Mouse (Mus musculus) lung, embryonic 16.5 days (tissue): ENCODE results near the gene Scfd2. TPM values are rescaled to one million over a fixed set of nuclear protein-coding genes. Genes with fewer than 3 reads are reported as not detected.
A peak's percentile ranks its signal among the peaks of the same experiment; 100 is the strongest.

Experiments used
- ATAC-seq: fragments of 200-750 bp; cut with Nextera tagmentation; 2 replicates; pipeline ENCODE4 v1.8.0; 2017; ENCODE audit warnings: low read depth, mild to moderate bottlenecking, moderate library complexity
- H3K27ac ChIP-seq: fragments of 300-500 bp; sonication (generic); 2 replicates; pipeline ENCODE4 v1.5.1; 2014; ENCODE audit warnings: mild to moderate bottlenecking, control low read depth, low read length
- H3K27me3 ChIP-seq: fragments of 300-500 bp; sonication (generic); 2 replicates; pipeline ENCODE4 v1.6.1; 2014; ENCODE audit warnings: low read depth, low read length, mixed read lengths; ENCODE audit not compliant: control insufficient read depth, insufficient read depth
- H3K36me3 ChIP-seq: fragments of 300-500 bp; sonication (generic); 2 replicates; pipeline ENCODE4 v1.6.1; 2014; ENCODE audit warnings: low read length; ENCODE audit not compliant: control insufficient read depth, insufficient read depth
- H3K4me1 ChIP-seq: fragments of 300-500 bp; sonication (generic); replicated peaks from 2 replicates; pipeline ENCODE4 v1.6.1; 2014; ENCODE audit warnings: low read length, mixed read lengths; ENCODE audit not compliant: control insufficient read depth, insufficient read depth
- H3K4me2 ChIP-seq: fragments of 300-500 bp; sonication (generic); 2 replicates; pipeline ENCODE4 v1.6.1; 2014; ENCODE audit warnings: low read depth, low read length, control low read depth
- H3K4me3 ChIP-seq: fragments of 300-500 bp; sonication (generic); 2 replicates; pipeline ENCODE4 v1.5.1; 2014; ENCODE audit warnings: mild to moderate bottlenecking, low read length, control low read depth
- H3K9ac ChIP-seq: fragments of 300-500 bp; sonication (generic); 2 replicates; pipeline ENCODE4 v1.6.1; 2014; ENCODE audit warnings: low read length, control low read depth
- H3K9me3 ChIP-seq: fragments of 300-500 bp; sonication (generic); 2 replicates; pipeline ENCODE4 v1.6.1; 2016; ENCODE audit warnings: low read length; ENCODE audit not compliant: control insufficient read depth
- WGBS: fragments of 180-500 bp; shearing (Covaris S2); extraction: QIAGEN DNeasy Blood & Tissue Kit; methylation state at CpG from one replicate; pipeline ENCODE4 v1.1.7; 2014; 5-methylcytosine and 5-hydroxymethylcytosine counted together
- polyA plus RNA-seq: library from polyadenylated mRNA; unstranded; fragments of >200 nt; fragmentation: Nextera tagmentation; extraction: Ambion mirVana; gene quantifications from 2 replicates; pipeline ENCODE4 v1.2.1, GENCODE M21; 2015

Scfd2 gene
- polyA plus RNA-seq, 1 experiment from 2014 or later, result 19.1 TPM

DNA sequence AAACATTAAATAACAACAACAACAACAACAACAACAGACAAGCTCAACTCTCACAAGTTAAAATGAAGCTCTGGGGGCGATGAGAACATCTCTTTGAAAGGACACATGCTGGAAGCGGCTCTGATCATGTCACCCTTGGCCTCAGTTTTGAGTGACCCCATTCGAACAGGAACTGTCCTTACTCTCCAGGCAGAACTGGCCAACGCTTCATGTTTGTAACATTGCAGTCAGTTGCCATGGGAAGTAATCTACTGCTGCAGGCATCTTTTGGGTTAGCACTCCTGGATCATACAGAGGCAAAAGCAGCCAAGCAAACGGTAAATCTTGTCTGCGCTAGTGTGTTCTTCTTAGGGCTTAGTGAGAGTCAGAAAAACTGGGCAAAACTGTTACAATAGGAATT, 219.7 kb downstream of the Scfd2 start:
- Histone ChIP-seq H3K9ac (no peak overlapping the region), H3K9me3 (no peaks in the 10 kb centered on the region), H3K4me1 (no peaks in the 10 kb centered on the region), H3K36me3 (no peaks in the 10 kb centered on the region), H3K4me3 (no peak overlapping the region), H3K27ac (no peak overlapping the region), H3K27me3 (no peaks in the 10 kb centered on the region), H3K4me2 (no peak overlapping the region)
- ATAC-seq, result peak; percentile 34; the same call in 1 of the 2 replicates
- WGBS, result 67% methylated on average over 6 of the region's 6 CpGs

DNA sequence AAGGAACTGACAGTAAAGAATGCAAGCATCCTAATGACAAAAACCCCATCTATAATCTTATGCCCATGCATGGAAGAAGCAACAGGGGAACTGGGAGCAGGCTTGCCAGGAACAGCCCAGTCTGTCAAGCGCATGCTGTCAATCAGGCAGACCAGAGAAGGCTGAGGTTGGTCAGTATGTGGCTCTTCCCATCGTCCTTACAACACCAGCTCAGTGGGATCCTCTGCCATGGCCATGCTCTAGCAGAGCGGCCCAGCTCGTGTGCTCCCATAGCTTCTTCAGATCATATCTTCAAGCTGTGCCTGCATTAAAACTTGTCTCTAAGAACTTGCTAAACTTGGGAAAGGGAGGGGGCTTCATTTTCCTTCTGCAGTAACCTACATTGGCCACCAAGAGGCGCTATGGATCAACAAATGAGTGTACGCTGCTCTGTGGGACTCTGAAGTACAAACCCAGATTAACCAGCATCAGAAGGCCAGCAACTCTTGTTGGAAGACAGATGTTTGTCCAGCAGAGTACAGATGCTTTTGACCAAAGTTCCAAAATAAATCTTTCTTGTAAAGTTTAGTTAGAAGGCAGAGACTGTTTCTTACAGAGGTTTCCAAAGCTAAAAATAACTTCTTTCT, 220.2 kb downstream of the Scfd2 start:
- H3K9me3 ChIP-seq, result no peaks in the 10 kb centered on the region
- no peak overlapping the region for H3K4me3 ChIP-seq
- H3K4me2 ChIP-seq, result no peak overlapping the region
- no peaks in the 10 kb centered on the region for H3K36me3 ChIP-seq
- H3K27me3 ChIP-seq, result no peaks in the 10 kb centered on the region
- H3K27ac ChIP-seq, result no peak overlapping the region
- WGBS, result 26% methylated on average over 6 of the region's 6 CpGs
- H3K4me1 ChIP-seq, result no peaks in the 10 kb centered on the region
- ATAC-seq, result peak; percentile 77; the same call in 1 of the 2 replicates
- H3K9ac ChIP-seq, result no peak overlapping the region

DNA sequence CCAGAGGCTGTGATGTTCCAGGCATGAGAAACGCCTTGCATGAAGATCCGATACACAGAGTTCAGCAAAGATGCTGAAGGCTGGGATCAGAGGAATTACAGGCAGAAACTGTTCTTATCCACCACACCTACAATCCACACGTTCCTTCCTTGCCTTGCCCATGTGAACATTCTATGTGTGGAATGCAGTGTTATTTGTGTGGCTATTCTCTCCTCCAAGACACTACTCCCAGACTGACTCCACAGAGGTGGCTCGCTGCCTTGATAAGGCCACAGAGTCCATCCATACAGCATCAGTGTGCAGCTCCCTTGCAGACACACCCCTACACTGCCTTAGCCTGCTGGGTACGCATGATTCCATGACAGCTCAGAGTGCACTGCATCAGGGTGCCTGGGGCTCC, 221.5 kb downstream of the Scfd2 start:
- Histone ChIP-seq H3K4me2 (no peak overlapping the region), H3K27ac (no peak overlapping the region), H3K36me3 (no peaks in the 10 kb centered on the region), H3K9ac (no peak overlapping the region), H3K27me3 (no peaks in the 10 kb centered on the region), H3K9me3 (no peaks in the 10 kb centered on the region), H3K4me1 (peaks cover 4% of the 10 kb centered on the region; the same call in 1 of the 2 replicates), H3K4me3 (no peak overlapping the region)
- ATAC-seq, result 0 out of 2 replicates have a peak, but pooled peaks have one; percentile 27
- 71% methylated on average over 5 of the region's 5 CpGs for WGBS

DNA sequence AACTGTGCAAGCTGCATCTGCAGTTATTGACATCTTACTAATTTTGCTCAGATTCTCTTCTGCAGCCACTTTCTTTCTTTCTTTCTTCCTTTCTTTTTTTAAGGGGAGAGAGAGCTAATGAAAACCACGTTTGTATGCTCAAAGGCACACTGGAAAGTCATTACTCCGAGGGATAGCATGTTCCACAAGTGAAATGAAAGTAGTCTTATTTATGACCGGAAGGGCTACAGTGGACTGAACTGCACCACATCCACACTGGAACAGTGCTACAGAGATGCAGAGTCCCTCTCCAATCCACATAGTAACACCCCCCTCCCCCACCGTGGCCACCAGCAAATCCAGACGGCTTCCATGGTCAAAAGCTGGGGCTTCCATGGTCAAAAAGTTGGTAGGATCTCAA, 224.3 kb downstream of the Scfd2 start:
- Histone ChIP-seq H3K4me3 (no peak overlapping the region), H3K9ac (no peak overlapping the region), H3K4me1 (peaks cover 11% of the 10 kb centered on the region), H3K9me3 (no peaks in the 10 kb centered on the region), H3K27ac (no peak overlapping the region), H3K27me3 (no peaks in the 10 kb centered on the region), H3K4me2 (no peak overlapping the region), H3K36me3 (no peaks in the 10 kb centered on the region)
- ATAC-seq, result no peak
- 85% methylated on average over 5 of the region's 5 CpGs for WGBS

DNA sequence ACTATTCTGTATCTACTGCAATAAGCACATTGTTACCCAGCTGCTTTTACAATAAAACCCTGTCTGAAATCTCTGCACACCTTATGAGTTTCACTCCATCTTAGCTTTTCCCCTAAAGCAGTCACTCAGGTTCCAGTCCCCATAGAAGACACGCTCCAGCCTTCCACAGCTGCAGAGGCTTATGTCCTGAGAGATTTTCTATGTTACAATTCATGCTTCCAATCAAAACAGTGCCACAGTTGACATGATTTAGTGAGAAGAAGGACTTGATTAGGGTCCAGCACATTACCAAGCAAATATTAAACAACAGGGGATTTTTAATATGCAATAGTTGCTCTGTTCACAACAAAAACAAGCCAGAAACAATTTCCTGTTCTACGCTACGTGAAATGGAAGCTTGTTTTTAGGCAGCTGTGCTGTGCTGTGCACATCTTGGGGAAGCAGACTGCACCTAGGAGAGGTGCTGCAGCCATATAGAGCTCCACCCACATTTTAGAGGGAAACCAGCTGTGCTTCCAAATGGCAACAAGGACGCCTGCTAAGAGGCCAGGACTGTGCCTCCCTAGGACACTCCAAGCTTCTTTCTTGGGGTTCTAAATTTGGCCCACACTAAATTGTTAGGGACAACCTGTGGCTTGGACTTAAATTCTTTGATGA, 225.9 kb downstream of the Scfd2 start:
- peak overlapping the region; percentile 23; the same call in 1 of the 2 replicates for H3K27ac ChIP-seq
- WGBS, result 56% methylated on average over 4 of the region's 4 CpGs

DNA sequence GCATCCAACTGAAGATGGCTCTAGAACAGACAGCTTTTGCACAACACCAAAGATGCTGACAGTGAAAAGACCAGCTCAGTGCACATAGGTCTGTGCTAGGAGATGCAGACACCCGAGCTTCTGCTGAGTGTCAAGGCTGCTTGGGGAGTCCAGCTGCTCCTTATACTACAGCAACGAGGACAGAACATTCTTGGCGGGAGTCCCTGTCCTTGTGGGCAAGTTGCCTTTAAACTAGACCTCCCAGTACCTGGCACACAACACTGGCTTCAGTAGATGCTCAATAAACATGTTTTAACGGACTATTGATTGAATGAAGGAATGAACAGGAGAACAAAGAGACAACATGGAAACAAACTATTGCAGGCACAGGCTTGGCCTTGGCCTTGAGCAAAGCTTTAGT, 226.8 kb downstream of the Scfd2 start:
- Histone ChIP-seq H3K27me3 (no peaks in the 10 kb centered on the region), H3K9me3 (no peaks in the 10 kb centered on the region), H3K36me3 (no peaks in the 10 kb centered on the region), H3K4me3 (no peak overlapping the region), H3K9ac (no peak overlapping the region), H3K4me2 (no peak overlapping the region), H3K27ac (peak overlapping the region; percentile 23; the same call in 1 of the 2 replicates), H3K4me1 (peaks cover 28% of the 10 kb centered on the region)
- peak; percentile 79 for ATAC-seq
- WGBS, result 40% methylated on average over 4 of the region's 4 CpGs

More for the DNA sequence above, 225.9 kb downstream of the Scfd2 start:
- H3K4me3 ChIP-seq, result no peak overlapping the region
- no peaks in the 10 kb centered on the region for H3K27me3 ChIP-seq
- H3K4me2 ChIP-seq, result no peak overlapping the region
- no peaks in the 10 kb centered on the region for H3K9me3 ChIP-seq
- no peak for ATAC-seq
- no peak overlapping the region for H3K9ac ChIP-seq
- peaks cover 23% of the 10 kb centered on the region for H3K4me1 ChIP-seq
- H3K36me3 ChIP-seq, result no peaks in the 10 kb centered on the region

DNA sequence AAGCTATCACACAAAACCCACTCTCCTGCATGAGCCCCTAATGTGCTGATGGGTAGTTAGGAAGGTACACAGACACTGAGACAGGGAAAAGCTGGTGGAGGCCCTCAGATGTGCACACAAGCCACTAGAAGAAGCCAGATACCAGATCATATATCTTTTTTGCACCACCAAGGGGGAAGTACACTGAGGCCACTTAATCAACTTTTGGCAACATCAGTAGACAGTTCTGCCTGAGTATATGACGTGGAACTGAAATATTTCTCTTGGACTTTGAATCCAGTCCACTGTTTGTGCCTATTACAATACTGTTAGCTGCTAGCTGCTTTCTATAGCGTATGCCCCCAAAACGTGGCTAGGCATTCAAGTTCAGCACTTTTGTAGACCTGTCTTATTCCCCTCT, 229.2 kb downstream of the Scfd2 start:
- ATAC-seq, result no peak
- no peak overlapping the region for H3K4me2 ChIP-seq
- H3K27ac ChIP-seq, result peak overlapping the region; percentile 2
- WGBS, result 51% methylated on average over 3 of the region's 3 CpGs
- H3K27me3 ChIP-seq, result no peaks in the 10 kb centered on the region
- H3K36me3 ChIP-seq, result no peaks in the 10 kb centered on the region
- peaks cover 32% of the 10 kb centered on the region for H3K4me1 ChIP-seq
- H3K4me3 ChIP-seq, result no peak overlapping the region
- no peaks in the 10 kb centered on the region for H3K9me3 ChIP-seq
- H3K9ac ChIP-seq, result no peak overlapping the region

DNA sequence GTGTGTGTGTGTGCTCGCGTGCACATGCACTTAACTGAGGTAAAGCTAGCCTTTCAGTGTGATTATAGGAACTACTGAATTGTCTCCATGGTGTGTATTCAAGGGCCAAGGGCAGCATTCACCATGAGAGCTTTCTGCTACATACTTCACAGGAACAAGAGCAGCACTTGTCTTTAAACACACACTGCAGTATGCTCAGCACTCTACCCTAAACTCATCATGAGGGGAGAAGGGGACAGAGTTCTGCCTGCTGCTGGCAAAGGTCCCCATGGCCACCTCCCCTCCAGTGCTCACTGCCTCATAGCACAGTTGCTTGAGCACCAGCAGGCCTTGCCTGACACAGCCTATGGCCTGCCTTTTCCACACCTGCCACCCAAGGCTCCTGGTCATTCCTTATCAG, 230.1 kb downstream of the Scfd2 start:
- H3K27ac ChIP-seq, result peak overlapping the region; percentile 2; the same call in 1 of the 2 replicates
- H3K27me3 ChIP-seq, result no peaks in the 10 kb centered on the region
- WGBS, result 56% methylated on average over 2 of the region's 2 CpGs
- H3K9ac ChIP-seq, result no peak overlapping the region
- H3K4me3 ChIP-seq, result no peak overlapping the region
- H3K36me3 ChIP-seq, result no peaks in the 10 kb centered on the region
- no peaks in the 10 kb centered on the region for H3K9me3 ChIP-seq
- peak; percentile 63 for ATAC-seq
- H3K4me2 ChIP-seq, result no peak overlapping the region
- H3K4me1 ChIP-seq, result peaks cover 35% of the 10 kb centered on the region

DNA sequence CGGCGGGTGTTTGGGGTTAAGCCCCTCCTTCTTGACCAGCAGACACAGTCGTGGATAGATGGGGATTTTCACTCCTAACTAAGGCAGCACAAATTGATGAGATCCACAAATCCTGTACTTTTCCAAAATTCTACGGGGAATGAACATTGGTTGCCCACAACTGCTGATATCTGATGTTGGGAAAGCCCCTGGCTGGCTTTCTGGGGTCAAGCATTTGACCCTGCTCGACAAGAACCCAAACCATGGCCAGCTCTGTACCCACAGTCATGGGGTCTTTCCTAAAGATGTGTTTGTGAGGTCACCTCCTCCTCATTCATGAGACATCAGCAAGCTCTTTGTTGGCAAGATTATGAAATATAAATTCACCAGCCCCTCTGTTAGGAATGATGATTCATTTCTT, 230.6 kb downstream of the Scfd2 start:
- peaks cover 38% of the 10 kb centered on the region for H3K4me1 ChIP-seq
- 49% methylated on average over 5 of the region's 5 CpGs for WGBS
- H3K9ac ChIP-seq, result no peak overlapping the region
- no peak overlapping the region for H3K4me3 ChIP-seq
- no peak overlapping the region for H3K4me2 ChIP-seq
- H3K27me3 ChIP-seq, result no peaks in the 10 kb centered on the region
- no peaks in the 10 kb centered on the region for H3K36me3 ChIP-seq
- ATAC-seq, result no peak
- peak overlapping the region; percentile 15; the same call in 1 of the 2 replicates for H3K27ac ChIP-seq
- H3K9me3 ChIP-seq, result no peaks in the 10 kb centered on the region
